Mouse (Mus musculus): Measurements from ENCODE around the gene Qprt. TPM values are rescaled to one million over a fixed set of nuclear protein-coding genes. Genes with fewer than 3 reads are reported as not detected.

The Qprt gene
- polyA plus RNA-seq, 2 experiments, result 35.6 to 48.6 TPM

- Histone ChIP-seq H3K4me3 (ENCODE audit: insufficient read depth in 1 of 2, low read depth in 2 of 2, low read length in 2 of 2) (no peak overlapping the region), H3K27me3 (ENCODE audit: control insufficient read depth, insufficient read depth, low read length) (no peaks in the 10 kb centered on the region), H3K9ac (replicated peaks) (no peak overlapping the region), H3K4me1 (replicated peaks; ENCODE audit: control insufficient read depth in 2 of 2, insufficient read depth in 2 of 2, low read length in 1 of 2) (peaks cover 3 to 13% of the 10 kb centered on the region in 2 experiments; a peak in 3 of 4 replicates), H3K9me3 (ENCODE audit: control insufficient read depth, low read length) (no peaks in the 10 kb centered on the region), H3K27ac (no peak overlapping the region), H3K36me3 (replicated peaks; ENCODE audit: control insufficient read depth, insufficient read depth, low read depth) (no peaks in the 10 kb centered on the region), H3K4me2 (ENCODE audit: low read depth) (no peak overlapping the region)
- DNase-seq (ENCODE audit: low read depth in 3 of 3, low spot score in 3 of 3) (no peak), ATAC-seq (ENCODE audit: insufficient read depth) (0 out of 2 replicates have a peak, but pooled peaks have one; percentile 33)
- WGBS (ENCODE audit: insufficient replicate concordance), result 42% methylated on average over 18 of the region's 18 CpGs
- TF ChIP-seq EP300 (IDR thresholded peaks at IDR 0.05; ENCODE audit: low read depth) (no peak), CTCF (IDR thresholded peaks at IDR 0.05; ENCODE audit: low read depth) (peak; percentile 93)
These were observed 11.6 kb downstream of the Qprt start for GRCm38 (mm10) chr7:127110239-127111007.

DNA sequence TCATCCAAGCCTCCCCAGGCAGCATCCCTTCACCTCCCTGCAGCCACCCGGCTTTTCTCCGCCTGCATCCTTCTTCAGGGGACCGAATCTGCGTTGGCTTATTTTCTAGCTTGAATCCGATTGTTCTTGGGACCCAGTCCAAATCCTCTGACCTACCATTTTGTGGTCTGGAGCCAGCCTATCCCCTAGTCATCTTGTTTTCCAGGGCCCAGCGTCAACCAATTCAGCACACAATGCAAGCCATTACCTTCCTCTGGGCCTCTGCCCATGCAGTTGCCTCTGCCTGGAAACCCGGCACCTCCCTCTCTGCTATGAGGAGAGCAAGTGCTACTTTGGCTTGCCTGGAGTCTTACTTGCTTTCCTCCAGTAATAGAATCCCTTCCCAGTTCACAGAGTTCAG lies 16.5 kb downstream of the Qprt start:
- Histone ChIP-seq H3K9ac (replicated peaks) (no peak overlapping the region), H3K4me2 (ENCODE audit: low read depth) (no peak overlapping the region), H3K27me3 (ENCODE audit: control insufficient read depth, insufficient read depth, low read length) (no peaks in the 10 kb centered on the region), H3K9me3 (ENCODE audit: control insufficient read depth, low read length) (no peaks in the 10 kb centered on the region), H3K4me1 (replicated peaks; ENCODE audit: control insufficient read depth in 2 of 2, insufficient read depth in 2 of 2, low read length in 1 of 2) (peaks cover 0 to 4% of the 10 kb centered on the region in 2 experiments; a peak in 2 of 4 replicates), H3K36me3 (replicated peaks; ENCODE audit: control insufficient read depth, insufficient read depth, low read depth) (no peaks in the 10 kb centered on the region), H3K27ac (no peak overlapping the region), H3K4me3 (ENCODE audit: insufficient read depth in 1 of 2, low read depth in 2 of 2, low read length in 2 of 2) (no peak overlapping the region)
- WGBS (ENCODE audit: insufficient replicate concordance), result 68% methylated on average over 7 of the region's 7 CpGs
- ATAC-seq (ENCODE audit: insufficient read depth) (no peak), DNase-seq (ENCODE audit: low read depth in 3 of 3, low spot score in 3 of 3) (no peak)
- TF ChIP-seq EP300 (IDR thresholded peaks at IDR 0.05; ENCODE audit: low read depth) (no peak), CTCF (IDR thresholded peaks at IDR 0.05; ENCODE audit: low read depth) (no peak)

GRCm38 (mm10) chr7:127104560-127105332 lies 17.3 kb downstream of the Qprt start:
- no peak for TF ChIP-seq EP300 (IDR thresholded peaks at IDR 0.05; ENCODE audit: low read depth)
- peak; percentile 89 for TF ChIP-seq CTCF (IDR thresholded peaks at IDR 0.05; ENCODE audit: low read depth)
- DNase-seq (ENCODE audit: low read depth in 3 of 3, low spot score in 3 of 3) (peak; percentile 47 to 53 (median 48)), ATAC-seq (ENCODE audit: insufficient read depth) (peak; percentile 48; the same call in 1 of the 2 replicates)
- H3K4me1 ChIP-seq (replicated peaks; ENCODE audit: control insufficient read depth in 2 of 2, insufficient read depth in 2 of 2, low read length in 1 of 2), result peaks cover 0 to 4% of the 10 kb centered on the region in 2 experiments; a peak in 2 of 4 replicates
- no peaks in the 10 kb centered on the region for H3K27me3 ChIP-seq (ENCODE audit: control insufficient read depth, insufficient read depth, low read length)
- H3K9me3 ChIP-seq (ENCODE audit: control insufficient read depth, low read length), result no peaks in the 10 kb centered on the region
- peak overlapping the region; percentile 1 to 48; a peak in 2 of 4 replicates for H3K4me3 ChIP-seq (ENCODE audit: insufficient read depth in 1 of 2, low read depth in 2 of 2, low read length in 2 of 2)
- peak overlapping the region; percentile 51 for H3K4me2 ChIP-seq (ENCODE audit: low read depth)
- H3K9ac ChIP-seq (replicated peaks), result no peak overlapping the region
- H3K27ac ChIP-seq, result no peak overlapping the region
- no peaks in the 10 kb centered on the region for H3K36me3 ChIP-seq (replicated peaks; ENCODE audit: control insufficient read depth, insufficient read depth, low read depth)
- whole genome bisulfite sequencing (ENCODE audit: insufficient replicate concordance), result 17% methylated on average over 17 of the region's 17 CpGs

DNA sequence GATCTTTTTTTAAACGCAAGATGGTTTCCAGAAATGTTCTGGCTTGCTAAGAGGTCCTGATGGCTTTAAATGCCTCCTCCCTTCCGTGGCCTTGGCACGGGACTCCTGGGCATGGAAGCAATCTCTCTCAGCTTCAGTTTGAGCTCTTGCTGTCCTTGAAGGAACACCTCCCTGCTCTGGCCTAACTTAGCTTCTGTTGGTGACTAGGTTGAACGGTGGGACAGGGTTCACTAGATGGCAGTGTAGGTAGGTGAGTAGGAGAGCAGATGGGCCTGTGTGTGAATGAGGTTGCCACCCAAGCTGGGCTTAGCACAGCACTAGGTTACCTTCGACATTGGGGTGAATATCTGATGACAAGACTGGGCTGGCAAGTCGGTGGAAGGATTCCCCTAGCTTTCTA lies 18.1 kb downstream of the Qprt start:
- 55% methylated on average over 6 of the region's 6 CpGs for WGBS (ENCODE audit: insufficient replicate concordance)

DNA sequence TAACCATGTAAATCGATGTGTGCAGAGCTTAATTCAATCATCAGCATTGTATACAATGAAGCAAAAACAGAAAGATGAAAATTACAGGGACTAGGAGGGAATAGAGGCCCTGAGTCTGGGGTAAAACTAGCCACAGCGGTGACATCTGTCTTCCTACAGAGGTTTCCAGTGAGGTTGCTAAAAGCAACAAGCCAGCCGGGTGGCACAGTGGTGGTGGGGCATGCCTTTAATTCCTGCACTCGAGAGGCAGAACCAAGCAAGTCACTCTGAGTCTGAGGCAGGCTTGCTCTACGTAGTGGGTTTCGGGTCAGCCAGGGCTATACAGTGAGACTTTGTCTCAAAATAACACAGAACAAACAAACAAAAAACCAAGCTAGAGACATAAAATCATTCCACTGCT lies 19.9 kb downstream of the Qprt start:
- no peaks in the 10 kb centered on the region for H3K27me3 ChIP-seq (ENCODE audit: control insufficient read depth, insufficient read depth, low read length)
- H3K4me1 ChIP-seq (replicated peaks; ENCODE audit: control insufficient read depth in 2 of 2, insufficient read depth in 2 of 2, low read length in 1 of 2), result peaks cover 0 to 13% of the 10 kb centered on the region in 2 experiments; a peak in 3 of 4 replicates
- TF ChIP-seq EP300 (IDR thresholded peaks at IDR 0.05; ENCODE audit: low read depth) (no peak), CTCF (IDR thresholded peaks at IDR 0.05; ENCODE audit: low read depth) (no peak)
- H3K4me2 ChIP-seq (ENCODE audit: low read depth), result no peak overlapping the region
- H3K4me3 ChIP-seq (ENCODE audit: insufficient read depth in 1 of 2, low read depth in 2 of 2, low read length in 2 of 2), result no peak overlapping the region
- 65% methylated on average over 6 of the region's 6 CpGs for WGBS (ENCODE audit: insufficient replicate concordance)
- H3K36me3 ChIP-seq (replicated peaks; ENCODE audit: control insufficient read depth, insufficient read depth, low read depth), result no peaks in the 10 kb centered on the region
- ATAC-seq (ENCODE audit: insufficient read depth) (no peak), DNase-seq (ENCODE audit: low read depth in 3 of 3, low spot score in 3 of 3) (no peak)
- H3K27ac ChIP-seq, result no peak overlapping the region
- no peaks in the 10 kb centered on the region for H3K9me3 ChIP-seq (ENCODE audit: control insufficient read depth, low read length)
- H3K9ac ChIP-seq (replicated peaks), result no peak overlapping the region

More for the DNA sequence above, 18.1 kb downstream of the Qprt start:
- no peak for TF ChIP-seq EP300 (IDR thresholded peaks at IDR 0.05; ENCODE audit: low read depth)
- TF ChIP-seq CTCF (IDR thresholded peaks at IDR 0.05; ENCODE audit: low read depth), result peak; percentile 51
- peaks cover 0 to 4% of the 10 kb centered on the region in 2 experiments; a peak in 2 of 4 replicates for H3K4me1 ChIP-seq (replicated peaks; ENCODE audit: control insufficient read depth in 2 of 2, insufficient read depth in 2 of 2, low read length in 1 of 2)
- no peak overlapping the region for H3K4me2 ChIP-seq (ENCODE audit: low read depth)
- DNase-seq (ENCODE audit: low read depth in 3 of 3, low spot score in 3 of 3) (no peak), ATAC-seq (ENCODE audit: insufficient read depth) (no peak)
- no peaks in the 10 kb centered on the region for H3K36me3 ChIP-seq (replicated peaks; ENCODE audit: control insufficient read depth, insufficient read depth, low read depth)
- no peaks in the 10 kb centered on the region for H3K9me3 ChIP-seq (ENCODE audit: control insufficient read depth, low read length)
- H3K27ac ChIP-seq, result no peak overlapping the region
- H3K4me3 ChIP-seq (ENCODE audit: insufficient read depth in 1 of 2, low read depth in 2 of 2, low read length in 2 of 2), result no peak overlapping the region
- H3K9ac ChIP-seq (replicated peaks), result no peak overlapping the region
- no peaks in the 10 kb centered on the region for H3K27me3 ChIP-seq (ENCODE audit: control insufficient read depth, insufficient read depth, low read length)

Data from liver, embryonic 14.5 days (tissue).